9 mouse cellular contexts compared by ENCODE assay signal in the genomic region with DNA sequence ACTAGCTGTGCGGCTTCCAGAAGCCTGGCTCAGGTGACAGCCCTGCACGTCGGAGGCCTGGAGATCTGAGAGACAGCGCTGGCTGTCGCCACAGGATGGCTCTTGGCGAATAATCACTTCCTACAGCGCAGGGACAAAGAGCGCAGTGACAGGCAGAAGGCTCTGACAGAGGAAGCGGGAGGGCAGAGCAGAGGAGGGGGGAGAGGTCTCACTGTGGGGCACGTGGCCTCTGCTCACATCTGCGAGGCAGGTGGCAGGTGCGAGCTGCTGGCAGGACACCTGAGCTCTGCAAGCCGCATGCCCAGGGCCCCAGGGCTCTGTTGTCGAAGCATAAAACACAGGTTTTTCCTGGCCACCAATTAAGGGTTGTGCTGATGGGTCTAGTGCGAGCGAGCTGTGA.
A peak's percentile ranks its signal among the peaks of the same experiment; 100 is the strongest.
DNase-seq lines count a peak whose midpoint lies in the region; ATAC-seq lines count a peak whose summit lies in the region.
"Had no signal": no experiment of that assay in that cellular context is flagged by ENCODE, and none has a peak within 500 bp of the region (broad histone marks: within the 10 kb centered on the region; RNA-seq: fewer than 3 reads in every experiment).

No protein-coding gene starts in this region.

- H3K4me2 ChIP-seq in midbrain, embryonic 14.5 days (ENCODE audit: low read length), result peak overlapping the region; percentile 28
- H3K4me2 ChIP-seq: limb, embryonic 15.5 days had no signal

- peak overlapping the region; percentile 23; the same call in 1 of the 2 replicates for H3K9ac ChIP-seq in midbrain, embryonic 14.5 days (replicated peaks; ENCODE audit: low read length)
- H3K9ac ChIP-seq: limb, embryonic 15.5 days had no signal

- no peaks in the 10 kb centered on the region for H3K9me3 ChIP-seq in hindbrain, embryonic 10.5 days
- no peaks in the 10 kb centered on the region for H3K9me3 ChIP-seq in midbrain, embryonic 14.5 days (ENCODE audit: control insufficient read depth, low read length)
- H3K9me3 ChIP-seq: limb, embryonic 15.5 days had no signal

- peak; percentile 27 for DNase-seq in CD4-positive, CD25-positive, alpha-beta regulatory T cell, adult 2 months (ENCODE audit: low read depth, low spot score)
- DNase-seq in ZHBTc4 (ENCODE audit: low read depth, low spot score), result peak; percentile 31
- DNase-seq in hindbrain, embryonic 10.5 days (ENCODE audit: low spot score), result peak; percentile 68
- peak; percentile 84 for DNase-seq in midbrain, embryonic 14.5 days
- DNase-seq in spleen, postnatal 10 days (ENCODE audit: low spot score in 2 of 2), result no peak
- DNase-seq in layer of hippocampus, postnatal 36 days, result no peak
- no peak for DNase-seq in spleen, adult 12 weeks (ENCODE audit: low spot score)

- H3K36me3 ChIP-seq in hindbrain, embryonic 10.5 days, result no peaks in the 10 kb centered on the region
- H3K36me3 ChIP-seq in midbrain, embryonic 14.5 days (ENCODE audit: control insufficient read depth, insufficient read depth, low read length), result no peaks in the 10 kb centered on the region
- H3K36me3 ChIP-seq: limb, embryonic 15.5 days had no signal

- no peak for ATAC-seq in CD4-positive, CD25-positive, alpha-beta regulatory T cell, adult 4 months
- peak; percentile 66; the same call in 1 of the 2 replicates for ATAC-seq in midbrain, embryonic 14.5 days (ENCODE audit: low FRiP score, low TSS enrichment)

- no peak overlapping the region for H3K4me3 ChIP-seq in hindbrain, embryonic 10.5 days
- H3K4me3 ChIP-seq in midbrain, embryonic 14.5 days (replicated peaks; ENCODE audit: low read depth, low read length), result no peak overlapping the region
- H3K4me3 ChIP-seq: limb, embryonic 15.5 days had no signal

- WGBS in hindbrain, embryonic 10.5 days, result 2% methylated on average over 16 of the region's 16 CpGs
- WGBS in midbrain, embryonic 14.5 days, result 1% methylated on average over 16 of the region's 16 CpGs

- H3K4me1 ChIP-seq in hindbrain, embryonic 10.5 days (replicated peaks), result peaks cover 97% of the 10 kb centered on the region
- H3K4me1 ChIP-seq in midbrain, embryonic 14.5 days (ENCODE audit: control insufficient read depth, insufficient read depth, low read length), result peaks cover 57% of the 10 kb centered on the region

- peak overlapping the region; percentile 71 for H3K27ac ChIP-seq in hindbrain, embryonic 10.5 days
- peak overlapping the region; percentile 79 for H3K27ac ChIP-seq in midbrain, embryonic 14.5 days (replicated peaks; ENCODE audit: low read depth, low read length)
- H3K27ac ChIP-seq: limb, embryonic 15.5 days had no signal

- H3K27me3 ChIP-seq in hindbrain, embryonic 10.5 days (ENCODE audit: insufficient read depth, poor library complexity, severe bottlenecking), result peaks cover 100% of the 10 kb centered on the region
- no peaks in the 10 kb centered on the region for H3K27me3 ChIP-seq in midbrain, embryonic 14.5 days (ENCODE audit: control insufficient read depth, insufficient read depth, low read length)
- H3K27me3 ChIP-seq: limb, embryonic 15.5 days had no signal

Comparison
In these comparisons a context has a peak if more than half of its experiments do, and no peak if none do; other contexts are left out.
1. DNase-seq: peak in CD4-positive, CD25-positive, alpha-beta regulatory T cell, adult 2 months (single experiment), ZHBTc4 (single experiment), hindbrain, embryonic 10.5 days (single experiment) and midbrain, embryonic 14.5 days (single experiment); none in spleen, postnatal 10 days (0 of 2), layer of hippocampus, postnatal 36 days (0 of 2) and spleen, adult 12 weeks (single experiment).